Comparison of ENCODE assay signal across 9 mouse cellular contexts in the genomic region with DNA sequence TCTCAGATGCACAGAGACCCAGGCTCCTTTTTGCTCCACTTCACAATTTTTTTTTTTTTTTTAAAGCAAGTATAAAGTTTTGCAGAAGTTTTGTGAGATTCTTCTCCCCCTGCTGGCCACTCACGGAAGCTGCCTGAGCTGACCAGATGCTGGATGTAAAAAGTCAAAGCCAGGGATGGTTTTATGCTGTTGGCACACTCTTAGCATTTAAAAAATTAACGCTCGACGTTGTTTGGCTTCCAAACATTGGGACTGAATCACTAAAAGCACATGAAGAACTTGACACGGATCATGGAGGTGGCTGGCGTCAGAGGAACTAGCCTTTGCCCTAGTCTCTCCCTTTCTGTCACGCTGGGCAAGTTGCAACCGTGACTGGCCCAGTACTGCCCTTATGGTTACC.
DNase-seq lines count a peak whose midpoint lies in the region; ATAC-seq and TF ChIP-seq lines count a peak whose summit lies in the region.
"Had no signal": no experiment of that assay in that cellular context is flagged by ENCODE, and none has a peak within 500 bp of the region (broad histone marks: within the 10 kb centered on the region; RNA-seq: fewer than 3 reads in every experiment).

No protein-coding gene starts in this region.

- no peak for TF ChIP-seq POLR2A in cerebellum, adult 2 months (IDR thresholded peaks at IDR 0.05; ENCODE audit: borderline replicate concordance, insufficient read depth, low read length)
- no peak for TF ChIP-seq POLR2A in lung, adult 2 months (IDR thresholded peaks at IDR 0.05; ENCODE audit: borderline replicate concordance, extremely low read depth, low read depth, low read length)

- H3K4me2 ChIP-seq in neural tube, embryonic 11.5 days (ENCODE audit: low read depth), result no peak overlapping the region
- H3K4me2 ChIP-seq: heart, embryonic 13.5 days had no signal

- H3K9ac ChIP-seq in neural tube, embryonic 11.5 days (ENCODE audit: low read length), result no peak overlapping the region
- H3K9ac ChIP-seq: heart, embryonic 13.5 days had no signal

- no peaks in the 10 kb centered on the region for H3K9me3 ChIP-seq in neural tube, embryonic 11.5 days (ENCODE audit: control insufficient read depth, low read length)
- H3K9me3 ChIP-seq: heart, embryonic 13.5 days had no signal

- no peaks in the 10 kb centered on the region for H3K27me3 ChIP-seq in cerebellum, adult 2 months (ENCODE audit: control insufficient read depth, insufficient read depth, low read length)
- H3K27me3 ChIP-seq in neural tube, embryonic 11.5 days (ENCODE audit: control insufficient read depth, insufficient read depth, low read length), result no peaks in the 10 kb centered on the region
- H3K27me3 ChIP-seq: heart, embryonic 13.5 days had no signal

- H3K4me1 ChIP-seq in cerebellum, adult 2 months (ENCODE audit: control insufficient read depth, insufficient read depth, low read length), result no peaks in the 10 kb centered on the region
- peaks cover 3% of the 10 kb centered on the region; the same call in 1 of the 2 replicates for H3K4me1 ChIP-seq in lung, adult 2 months (ENCODE audit: control insufficient read depth, insufficient read depth, low read length)
- no peaks in the 10 kb centered on the region for H3K4me1 ChIP-seq in neural tube, embryonic 11.5 days (ENCODE audit: control insufficient read depth, insufficient read depth, low read length)

- WGBS in cerebellum, adult 2 months, result 43% methylated on average over 8 of the region's 8 CpGs
- 43% methylated on average over 8 of the region's 8 CpGs for WGBS in lung, adult 2 months
- 59% methylated on average over 8 of the region's 8 CpGs for WGBS in neural tube, embryonic 11.5 days

- peak; percentile 47 for TF ChIP-seq CTCF in cerebellum, adult 2 months (IDR thresholded peaks at IDR 0.05; ENCODE audit: borderline replicate concordance, insufficient read depth, low read depth, low read length)
- peak; percentile 68 for TF ChIP-seq CTCF in lung, adult 2 months (IDR thresholded peaks at IDR 0.05; ENCODE audit: insufficient read depth, low read length)

- H3K27ac ChIP-seq in cerebellum, adult 2 months (ENCODE audit: insufficient read depth, low read length), result no peak overlapping the region
- no peak overlapping the region for H3K27ac ChIP-seq in neural tube, embryonic 11.5 days (ENCODE audit: low read depth, low read length)

- ATAC-seq in neural tube, embryonic 11.5 days (ENCODE audit: insufficient read depth, low FRiP score, low TSS enrichment), result no peak
- ATAC-seq in megakaryocyte, adult 5-6 weeks (ENCODE audit: poor library complexity, severe bottlenecking), result no peak

- H3K36me3 ChIP-seq in neural tube, embryonic 11.5 days (ENCODE audit: control insufficient read depth, insufficient read depth, low read length), result no peaks in the 10 kb centered on the region
- H3K36me3 ChIP-seq: heart, embryonic 13.5 days had no signal

- no peak for DNase-seq in cerebellum, adult 2 months
- no peak for DNase-seq in cerebellum, adult 8-10 months
- peak; percentile 29 for DNase-seq in lung, adult 2 months
- DNase-seq in lung, postnatal 25 days (ENCODE audit: low spot score), result no peak
- peak; percentile 38 for DNase-seq in adrenal gland, postnatal 25 days
- DNase-seq in heart, postnatal 4 days, result peak; percentile 75
- DNase-seq in neural tube, embryonic 11.5 days (ENCODE audit: low spot score), result peak; percentile 39

- H3K4me3 ChIP-seq in cerebellum, adult 2 months (replicated peaks; ENCODE audit: insufficient read depth, low read depth, low read length), result no peak overlapping the region
- H3K4me3 ChIP-seq in lung, adult 2 months (replicated peaks; ENCODE audit: extremely low read depth, low read depth, low read length), result no peak overlapping the region
- H3K4me3 ChIP-seq in neural tube, embryonic 11.5 days (ENCODE audit: low read depth, low read length), result no peak overlapping the region
- H3K4me3 ChIP-seq: heart, embryonic 13.5 days had no signal

Comparison
In these comparisons a context has a peak if more than half of its experiments do, and no peak if none do; other contexts are left out.
1. DNase-seq: peak in lung, adult 2 months (single experiment), adrenal gland, postnatal 25 days (single experiment), heart, postnatal 4 days (single experiment) and neural tube, embryonic 11.5 days (single experiment); none in cerebellum, adult 2 months (0 of 2), cerebellum, adult 8-10 months (single experiment) and lung, postnatal 25 days (single experiment).